Mouse (Mus musculus) heart, embryonic 16.5 days (tissue): ENCODE data around the gene Parp12. TPM values are rescaled to one million over a fixed set of nuclear protein-coding genes. Genes with fewer than 3 reads are reported as not detected.
A peak's percentile ranks its signal among the peaks of the same experiment; 100 is the strongest.

Experiments
- ATAC-seq: fragments of 200-750 bp; cut with Nextera tagmentation; replicated peaks from 2 replicates; pipeline ENCODE4 v1.8.0; 2017; ENCODE audit warnings: moderate number of reproducible peaks; ENCODE audit not compliant: insufficient read depth, low FRiP score; ENCODE audit errors: extremely low read depth
- H3K27ac ChIP-seq: fragments of 300-500 bp; sonication (generic); 2 replicates; pipeline ENCODE4 v1.5.1; 2014; ENCODE audit warnings: mild to moderate bottlenecking, low read length, control low read depth, moderate library complexity
- H3K27me3 ChIP-seq: fragments of 300-500 bp; sonication (generic); 2 replicates; pipeline ENCODE4 v1.6.1; 2014; ENCODE audit warnings: low read length, mixed read lengths; ENCODE audit not compliant: control insufficient read depth, insufficient read depth
- H3K36me3 ChIP-seq: fragments of 300-500 bp; sonication (generic); 2 replicates; pipeline ENCODE4 v1.6.1; 2014; ENCODE audit not compliant: control insufficient read depth, insufficient read depth
- H3K4me1 ChIP-seq: fragments of 300-500 bp; sonication (generic); 2 replicates; pipeline ENCODE4 v1.6.1; 2014; ENCODE audit warnings: low read length, mixed read lengths; ENCODE audit not compliant: control insufficient read depth, insufficient read depth
- H3K4me2 ChIP-seq: fragments of 300-500 bp; sonication (generic); 2 replicates; pipeline ENCODE4 v1.6.1; 2014; ENCODE audit warnings: low read depth, mild to moderate bottlenecking, control low read depth, low read length
- H3K4me3 ChIP-seq: fragments of 300-500 bp; sonication (generic); 2 replicates; pipeline ENCODE4 v1.5.1; 2014; ENCODE audit warnings: mild to moderate bottlenecking, control low read depth, low read length
- H3K9ac ChIP-seq: fragments of 300-500 bp; sonication (generic); 2 replicates; pipeline ENCODE4 v1.6.1; 2014; ENCODE audit warnings: low read length, control low read depth
- H3K9me3 ChIP-seq: fragments of 300-500 bp; sonication (generic); replicated peaks from 2 replicates; pipeline ENCODE4 v1.6.1; 2016; ENCODE audit warnings: low read length; ENCODE audit not compliant: control insufficient read depth
- WGBS: fragments of 180-500 bp; shearing (Covaris S2); extraction: QIAGEN DNeasy Blood & Tissue Kit; methylation state at CpG from one replicate; pipeline ENCODE4 v1.1.7; 2014; 5-methylcytosine and 5-hydroxymethylcytosine counted together
- polyA plus RNA-seq: library from polyadenylated mRNA; unstranded; fragments of >200 nt; fragmentation: Nextera tagmentation; extraction: Ambion mirVana; gene quantifications from 2 replicates; pipeline ENCODE4 v1.2.1, GENCODE M21; 2015

The Parp12 gene
- polyA plus RNA-seq, 1 experiment from 2014 or later: 11.4 TPM

DNA sequence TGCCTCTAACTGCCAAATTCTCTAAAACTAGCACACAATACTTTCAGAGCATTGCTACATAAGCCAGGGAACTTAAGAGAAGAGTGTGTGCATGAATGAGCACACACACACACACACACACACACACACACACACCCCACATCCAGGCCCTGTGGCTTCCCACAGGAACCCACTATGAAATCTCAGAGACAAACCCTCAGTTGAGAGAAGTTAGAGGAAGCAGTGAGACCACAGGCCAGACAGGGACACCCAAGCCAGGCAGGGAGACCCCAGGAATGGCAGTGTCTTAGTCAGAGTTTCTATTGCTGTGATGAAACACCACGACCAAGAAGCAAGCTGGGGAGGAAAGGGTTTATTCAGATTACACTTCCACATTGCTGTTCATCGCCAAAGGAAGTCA lies 54.6 kb downstream of the Parp12 start:
- Histone ChIP-seq H3K36me3 (no peaks in the 10 kb centered on the region), H3K27ac (no peak overlapping the region), H3K27me3 (no peaks in the 10 kb centered on the region; the same call in 1 of the 2 replicates), H3K4me1 (peaks cover 12% of the 10 kb centered on the region), H3K4me3 (no peak overlapping the region), H3K9me3 (no peaks in the 10 kb centered on the region), H3K9ac (no peak overlapping the region), H3K4me2 (no peak overlapping the region)
- no peak for ATAC-seq
- 55% methylated on average over 2 of the region's 2 CpGs for WGBS

DNA sequence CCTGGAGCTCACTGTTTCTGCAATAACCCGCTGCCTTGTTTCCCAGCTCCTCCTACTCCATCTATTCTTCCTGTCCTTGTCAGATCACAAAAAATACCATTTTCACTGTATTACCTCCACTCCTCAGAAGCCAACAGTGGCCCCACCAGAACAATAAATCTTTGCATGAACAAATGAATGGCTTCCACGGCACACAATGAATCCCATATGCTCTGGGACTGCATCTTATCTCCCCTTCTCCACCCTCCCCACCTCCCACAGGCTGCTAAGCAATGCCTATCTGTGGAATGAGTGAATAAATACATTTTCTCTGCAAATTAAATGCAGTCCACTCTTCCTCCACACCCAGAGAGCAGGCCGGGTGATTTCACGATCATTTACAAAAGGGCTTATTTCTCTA lies 57.0 kb downstream of the Parp12 start:
- no peaks in the 10 kb centered on the region for H3K9me3 ChIP-seq
- H3K27ac ChIP-seq: no peak overlapping the region
- no peaks in the 10 kb centered on the region for H3K27me3 ChIP-seq
- WGBS: 56% methylated on average over 4 of the region's 4 CpGs
- H3K9ac ChIP-seq: no peak overlapping the region
- no peak for ATAC-seq
- H3K4me2 ChIP-seq: no peak overlapping the region
- H3K4me3 ChIP-seq: no peak overlapping the region
- no peaks in the 10 kb centered on the region for H3K36me3 ChIP-seq
- H3K4me1 ChIP-seq: peaks cover 15% of the 10 kb centered on the region

DNA sequence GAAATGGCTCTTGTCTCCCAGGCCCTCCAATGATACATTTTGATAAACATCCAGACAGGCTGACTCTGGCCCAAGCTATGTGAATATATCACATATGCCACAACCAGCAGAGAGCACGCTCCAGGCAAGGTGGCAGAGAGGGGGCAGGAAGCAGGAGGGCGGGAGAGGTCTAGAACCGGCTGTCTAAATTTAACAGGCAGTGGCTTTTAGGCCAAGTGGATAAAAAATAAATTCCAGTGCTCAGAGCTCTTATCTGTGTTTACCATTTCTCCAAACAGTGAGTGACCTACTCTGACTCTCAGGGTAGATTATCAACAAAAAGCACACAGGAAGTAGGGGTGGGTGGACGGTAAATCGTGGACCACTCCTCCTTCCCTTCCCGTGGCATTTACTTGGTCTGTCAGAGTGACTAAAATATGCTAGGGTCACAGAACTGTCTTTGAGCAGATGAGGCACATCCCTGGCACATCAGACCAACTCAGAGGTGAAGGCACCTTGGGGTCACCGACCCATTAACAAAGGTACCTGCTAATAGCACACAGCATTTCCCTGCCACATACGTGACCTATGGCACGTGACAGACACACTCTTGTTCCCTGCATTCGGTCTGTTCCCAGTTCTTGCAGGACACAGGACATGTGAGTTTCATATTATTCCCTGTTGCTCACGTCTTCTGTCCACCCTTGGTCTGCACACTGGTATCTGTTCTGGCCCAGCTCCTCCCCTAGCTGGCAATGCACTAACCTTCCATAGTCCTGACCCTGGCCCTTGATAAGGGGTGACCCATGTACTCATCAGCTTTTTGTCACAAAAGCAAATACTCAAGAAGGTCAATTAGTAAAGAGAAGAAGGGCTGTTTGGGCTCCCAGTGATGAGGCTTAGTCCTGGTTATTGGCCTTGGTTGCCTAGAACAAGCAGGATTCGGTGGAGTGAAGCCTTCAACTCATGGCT lies 58.3 kb downstream of the Parp12 start:
- Histone ChIP-seq H3K4me3 (no peak overlapping the region), H3K9me3 (no peaks in the 10 kb centered on the region), H3K27me3 (no peaks in the 10 kb centered on the region), H3K4me1 (peaks cover 21% of the 10 kb centered on the region), H3K4me2 (no peak overlapping the region), H3K9ac (no peak overlapping the region), H3K36me3 (no peaks in the 10 kb centered on the region), H3K27ac (peak overlapping the region; percentile 19; the same call in 1 of the 2 replicates)
- peak; percentile 39; the same call in 1 of the 2 replicates for ATAC-seq
- WGBS: 41% methylated on average over 12 of the region's 12 CpGs

DNA sequence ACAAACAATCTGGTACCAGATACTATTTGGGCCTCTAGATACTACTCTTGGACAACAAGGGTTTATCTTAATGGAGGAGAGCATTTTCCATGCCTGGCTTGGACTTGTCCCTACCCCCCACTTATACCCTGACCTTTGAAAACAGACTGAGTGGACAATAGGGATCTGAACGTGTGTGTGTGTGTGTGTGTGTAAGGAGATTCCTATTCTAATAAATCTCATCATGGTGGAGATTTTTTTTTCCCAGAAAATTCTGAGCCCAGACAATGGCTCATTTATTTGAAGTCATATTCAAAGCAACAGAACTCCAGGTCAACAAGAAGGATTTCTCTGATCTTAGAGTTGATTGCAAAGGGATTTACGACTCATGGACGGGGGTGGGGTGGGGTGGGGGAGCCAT lies 59.2 kb downstream of the Parp12 start:
- Histone ChIP-seq H3K27ac (no peak overlapping the region), H3K4me1 (peaks cover 21% of the 10 kb centered on the region), H3K9me3 (no peaks in the 10 kb centered on the region), H3K4me2 (no peak overlapping the region), H3K27me3 (no peaks in the 10 kb centered on the region), H3K4me3 (no peak overlapping the region), H3K36me3 (no peaks in the 10 kb centered on the region), H3K9ac (no peak overlapping the region)
- 61% methylated on average over 3 of the region's 3 CpGs for WGBS
- ATAC-seq: no peak

DNA sequence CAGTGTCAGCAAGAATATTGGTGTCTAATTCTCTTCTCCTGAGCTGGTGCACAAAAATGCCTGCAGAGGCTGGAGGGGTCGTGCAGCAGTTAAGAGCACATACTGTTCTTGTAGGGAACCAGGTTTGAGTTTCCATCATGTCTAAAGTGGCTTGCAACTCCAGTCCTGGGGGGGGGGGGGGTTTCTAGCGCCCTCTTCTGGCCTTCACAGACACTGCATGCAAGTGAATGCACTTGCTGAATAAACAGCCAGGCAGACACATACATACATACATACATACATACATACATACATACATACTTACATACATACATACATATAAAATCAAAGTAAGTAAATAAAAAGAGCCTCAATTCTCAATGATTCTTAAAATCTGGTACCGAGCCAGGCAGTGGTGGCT lies 59.8 kb downstream of the Parp12 start:
- no peak overlapping the region for H3K27ac ChIP-seq
- H3K36me3 ChIP-seq: no peaks in the 10 kb centered on the region
- no peak overlapping the region for H3K4me2 ChIP-seq
- 66% methylated on average over 3 of the region's 3 CpGs for WGBS
- no peak overlapping the region for H3K9ac ChIP-seq
- no peaks in the 10 kb centered on the region for H3K9me3 ChIP-seq
- peaks cover 21% of the 10 kb centered on the region for H3K4me1 ChIP-seq
- ATAC-seq: no peak
- no peak overlapping the region for H3K4me3 ChIP-seq
- no peaks in the 10 kb centered on the region for H3K27me3 ChIP-seq

DNA sequence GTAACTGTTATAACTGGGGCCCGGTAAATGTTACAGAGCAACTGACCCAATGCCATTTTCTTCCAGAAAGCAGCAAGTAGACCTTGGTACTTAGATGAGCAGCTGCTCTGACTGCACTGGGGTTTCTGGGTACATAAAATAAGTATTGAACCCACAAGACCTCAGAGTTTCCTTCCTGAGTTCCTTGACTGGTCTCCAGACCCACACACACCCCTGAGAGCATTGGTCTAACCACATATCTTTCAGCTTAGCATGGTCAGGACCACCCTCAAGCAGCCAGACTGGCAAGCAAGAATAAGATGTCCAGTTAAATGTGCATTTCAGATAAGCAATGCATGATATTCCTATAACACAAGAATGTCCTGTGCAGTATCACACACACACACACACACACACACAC lies 61.0 kb downstream of the Parp12 start:
- H3K4me2 ChIP-seq: no peak overlapping the region
- 78% methylated on average over 1 of the region's 1 CpGs for WGBS

DNA sequence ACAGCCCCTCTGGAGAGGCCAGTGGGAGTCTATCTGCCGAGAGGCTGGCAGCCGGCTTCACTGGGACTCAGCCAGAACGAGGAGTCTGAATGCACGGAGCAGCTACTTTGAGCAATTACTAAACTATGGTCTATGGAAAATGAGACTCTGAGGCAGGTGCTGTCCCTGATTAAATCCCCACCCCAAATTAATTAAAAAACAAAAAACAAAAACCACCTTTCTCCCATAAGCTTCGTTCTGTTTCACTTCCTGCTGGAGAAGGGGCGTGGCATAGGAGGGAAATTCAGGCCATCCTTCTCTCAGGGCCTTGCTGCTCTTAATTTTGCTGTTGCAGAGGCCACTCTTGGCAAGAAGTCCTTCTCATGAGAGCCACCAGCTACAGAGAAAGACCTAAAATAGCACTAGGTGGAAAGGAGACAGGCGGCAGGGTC lies 62.3 kb downstream of the Parp12 start:
- H3K27me3 ChIP-seq: no peaks in the 10 kb centered on the region
- peak overlapping the region; percentile 50 for H3K27ac ChIP-seq
- 23% methylated on average over 7 of the region's 7 CpGs for WGBS
- H3K9ac ChIP-seq: peak overlapping the region; percentile 3; the same call in 1 of the 2 replicates
- no peaks in the 10 kb centered on the region for H3K9me3 ChIP-seq
- H3K4me1 ChIP-seq: peaks cover 21% of the 10 kb centered on the region
- H3K4me2 ChIP-seq: peak overlapping the region; percentile 41
- no peaks in the 10 kb centered on the region for H3K36me3 ChIP-seq
- ATAC-seq: no peak
- H3K4me3 ChIP-seq: peak overlapping the region; percentile 16

More for the DNA sequence above, 61.0 kb downstream of the Parp12 start:
- no peak overlapping the region for H3K27ac ChIP-seq
- no peaks in the 10 kb centered on the region for H3K27me3 ChIP-seq
- H3K4me1 ChIP-seq: peaks cover 21% of the 10 kb centered on the region
- no peaks in the 10 kb centered on the region for H3K9me3 ChIP-seq
- no peak overlapping the region for H3K4me3 ChIP-seq
- H3K9ac ChIP-seq: no peak overlapping the region
- ATAC-seq: no peak
- no peaks in the 10 kb centered on the region for H3K36me3 ChIP-seq

DNA sequence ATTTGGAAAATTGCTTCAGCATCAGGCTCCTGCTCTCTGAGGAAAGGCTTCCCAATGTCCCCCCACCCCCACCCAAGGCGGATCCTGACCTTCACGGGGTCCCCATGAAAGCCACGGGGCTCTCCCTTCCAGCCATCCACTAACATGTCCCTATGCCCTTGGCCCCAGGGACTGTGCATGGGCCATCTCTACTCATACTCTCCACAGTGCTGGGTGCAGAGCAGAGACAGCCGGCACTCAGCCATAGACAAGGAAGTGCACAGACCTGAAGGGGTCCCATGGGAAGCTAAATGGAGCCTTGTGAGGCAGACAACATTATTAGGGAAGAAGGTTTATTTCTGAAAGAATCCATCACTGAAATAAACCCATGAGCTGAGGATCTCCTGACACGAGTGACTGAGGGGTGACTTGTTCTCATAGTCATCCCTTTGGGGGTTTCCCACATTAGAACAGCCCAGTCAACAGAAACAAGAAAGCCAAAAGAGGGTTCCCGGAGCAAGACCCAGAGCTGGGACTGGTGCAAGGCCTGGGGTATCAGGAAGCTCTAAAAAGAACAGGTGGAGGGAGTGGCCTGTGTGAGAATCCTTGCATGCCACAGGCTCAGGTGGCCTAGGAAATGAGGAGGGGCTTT lies 63.2 kb downstream of the Parp12 start:
- no peaks in the 10 kb centered on the region for H3K36me3 ChIP-seq

More for the DNA sequence above, 63.2 kb downstream of the Parp12 start:
- 77% methylated on average over 6 of the region's 6 CpGs for WGBS
- no peak overlapping the region for H3K4me2 ChIP-seq
- H3K9ac ChIP-seq: no peak overlapping the region
- no peak for ATAC-seq
- peaks cover 19% of the 10 kb centered on the region for H3K4me1 ChIP-seq
- no peaks in the 10 kb centered on the region for H3K27me3 ChIP-seq
- H3K4me3 ChIP-seq: no peak overlapping the region
- no peak overlapping the region for H3K27ac ChIP-seq
- H3K9me3 ChIP-seq: no peaks in the 10 kb centered on the region
